Mouse (Mus musculus): ENCODE measurements around the gene Bach2.

The Bach2 gene

DNA sequence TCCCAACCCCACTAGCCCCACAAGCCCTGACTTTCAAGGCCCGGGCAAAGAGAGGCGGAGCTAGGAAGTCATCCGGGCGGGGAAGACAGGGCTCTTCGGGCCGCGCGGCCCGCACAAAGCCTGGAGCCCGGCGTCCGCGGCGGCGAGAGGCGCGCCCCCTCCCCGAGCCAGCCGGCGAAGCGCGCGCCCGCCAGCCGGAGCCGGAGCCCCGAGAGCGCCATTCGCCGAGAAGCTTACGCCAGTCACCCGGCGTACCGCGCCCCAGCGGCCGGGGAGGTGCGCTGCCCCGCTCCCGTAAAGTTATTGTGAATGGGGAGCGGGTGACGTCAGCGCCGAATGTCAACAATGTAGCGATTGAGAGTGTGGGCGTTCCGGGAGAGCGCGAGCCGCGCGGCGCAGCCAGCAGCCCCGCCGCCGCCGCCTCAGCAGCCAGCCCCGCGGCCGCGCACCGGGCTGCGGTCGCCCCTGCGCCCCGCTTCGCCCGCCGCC lies at the start of gene Bach2:
TSS of gene Bach2 (plus strand) at position 439 of the 489 bp plus-strand sequence.
- DNase-seq = peak; percentile 90

DNA sequence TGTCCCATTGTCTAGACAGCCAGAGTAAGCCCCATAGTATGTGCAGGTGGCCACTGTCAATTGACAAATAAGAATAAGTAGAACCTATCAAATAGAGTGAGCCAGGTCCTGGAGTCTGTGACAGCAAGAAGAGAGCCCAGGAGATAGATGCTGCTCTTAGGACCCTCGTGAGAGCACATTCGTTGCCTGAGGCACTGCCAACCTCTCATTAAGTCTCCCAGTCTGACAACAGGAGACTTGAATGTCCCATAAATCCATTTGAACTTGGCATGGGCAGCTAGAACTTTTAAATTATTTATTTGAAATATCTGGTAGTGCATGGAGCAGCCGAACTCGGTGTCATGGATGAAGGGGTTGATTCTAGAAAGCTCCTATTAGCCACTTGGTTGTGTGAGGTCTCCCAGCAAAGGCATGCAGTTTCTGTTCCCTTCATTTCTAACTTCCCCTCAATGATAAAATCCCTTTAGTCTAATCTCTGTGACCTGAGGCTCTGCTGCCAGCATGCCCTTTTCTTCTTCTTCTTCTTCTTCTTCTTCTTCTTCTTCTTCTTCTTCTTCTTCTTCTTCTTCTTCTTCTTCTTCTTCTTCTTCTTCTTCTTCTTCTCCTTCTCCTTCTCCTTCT lies 49.1 kb upstream of the Bach2 start:
- no peak for DNase-seq

DNA sequence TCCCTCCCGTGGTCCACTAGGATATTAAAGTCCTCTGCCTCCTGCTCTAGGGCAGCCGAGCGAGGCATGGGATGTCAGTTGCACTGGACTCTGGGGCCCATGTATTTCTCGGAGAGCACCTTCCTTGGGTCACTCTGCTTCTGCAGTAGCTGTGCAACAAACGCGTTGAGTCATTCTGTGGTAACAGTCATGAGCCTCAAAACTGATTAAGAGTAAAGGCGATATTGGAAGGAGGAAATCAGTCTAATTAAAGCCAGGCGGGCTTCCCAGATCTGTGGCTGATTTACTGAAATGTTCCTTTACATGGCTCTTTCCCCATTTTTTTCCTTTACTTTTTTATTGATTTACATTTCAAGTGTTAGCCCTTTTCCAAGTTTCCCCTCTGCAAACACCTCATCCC lies 48.1 kb upstream of the Bach2 start:
- DNase-seq = no peak

DNA sequence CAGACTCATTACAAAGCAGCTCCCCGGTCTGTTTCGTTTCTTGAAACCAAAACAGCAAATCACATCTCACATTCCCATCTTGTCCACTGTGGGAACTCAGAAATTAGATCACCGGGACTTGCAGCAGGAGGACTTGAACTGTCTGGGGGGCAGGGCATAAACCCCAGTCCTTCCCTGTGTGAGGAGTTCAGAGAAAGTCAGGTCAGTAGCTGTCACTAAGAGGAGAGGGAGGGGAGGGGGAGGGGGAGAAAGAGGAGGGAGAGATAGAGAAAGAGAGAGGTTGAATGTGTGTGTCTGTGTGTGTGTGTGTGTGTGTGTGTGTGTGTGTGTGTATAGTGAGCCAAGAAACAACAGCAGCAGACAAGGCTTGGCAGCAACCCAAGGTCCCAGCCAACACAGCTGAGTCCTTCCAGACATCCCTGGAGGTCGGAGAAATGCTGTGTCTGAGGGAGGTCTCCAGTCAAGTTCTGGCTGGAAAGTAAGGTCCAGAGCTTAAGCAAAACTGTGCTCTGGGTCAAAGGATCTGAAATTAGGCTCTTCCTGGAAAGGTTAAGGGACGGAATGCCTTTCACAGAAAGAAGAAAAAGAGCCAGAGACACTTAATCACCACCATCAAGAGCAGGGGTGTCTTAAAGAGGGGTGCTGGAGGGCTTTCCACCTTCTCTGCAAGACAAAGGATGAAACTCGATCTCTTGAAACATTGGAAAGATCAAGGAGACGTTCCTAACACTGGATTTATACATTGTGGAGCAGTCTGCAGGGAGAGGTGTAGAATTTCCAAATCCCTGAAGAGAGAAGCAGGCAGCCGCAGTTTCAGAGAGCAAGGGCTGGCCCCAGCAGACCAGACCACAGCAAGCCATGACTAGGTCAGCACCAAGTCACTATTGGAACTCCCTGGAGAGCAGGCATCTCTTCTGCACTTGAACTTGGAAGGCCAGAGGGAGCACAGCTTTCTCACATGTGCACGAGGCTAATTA lies 42.4 kb upstream of the Bach2 start:
- no peak for DNase-seq

DNA sequence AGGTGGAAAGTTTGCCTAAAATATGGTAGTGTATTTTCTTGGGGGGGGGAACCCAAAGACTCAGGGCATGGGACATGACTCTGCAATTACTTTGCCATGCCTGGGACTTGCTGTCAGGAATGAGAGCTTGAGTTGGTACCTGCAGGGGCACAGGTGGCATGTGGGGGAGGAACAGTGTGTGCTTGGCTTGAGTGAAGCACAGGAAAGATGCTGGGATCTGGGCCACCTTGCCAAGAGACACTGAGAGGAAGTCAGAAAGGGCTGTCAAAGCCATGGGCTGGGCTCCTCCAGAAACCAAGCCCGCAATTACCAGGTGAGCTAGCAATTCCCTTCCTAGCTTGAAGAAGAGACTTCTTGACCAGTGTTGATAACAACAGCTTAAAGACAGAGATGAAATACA lies 40.6 kb upstream of the Bach2 start:
- DNase-seq = no peak

DNA sequence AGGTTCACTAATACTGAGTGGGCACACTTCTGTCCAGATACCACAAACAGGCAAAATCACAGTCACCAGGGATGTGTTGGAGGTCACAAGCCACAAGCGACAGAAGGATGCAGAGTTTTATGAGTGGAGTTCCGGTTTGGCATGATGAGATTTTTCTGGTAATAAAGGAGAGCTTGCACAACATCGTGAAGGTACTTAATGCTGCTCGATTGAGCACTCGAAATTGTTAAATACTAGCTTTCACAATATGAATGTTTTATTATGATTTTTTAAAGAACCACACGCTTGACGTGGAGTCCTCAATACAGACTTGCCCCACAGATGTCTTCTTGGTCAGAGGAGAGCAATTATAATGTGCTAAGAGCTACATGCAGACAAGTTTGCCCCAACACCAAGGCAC lies 40.0 kb upstream of the Bach2 start:
- no peak for DNase-seq

DNA sequence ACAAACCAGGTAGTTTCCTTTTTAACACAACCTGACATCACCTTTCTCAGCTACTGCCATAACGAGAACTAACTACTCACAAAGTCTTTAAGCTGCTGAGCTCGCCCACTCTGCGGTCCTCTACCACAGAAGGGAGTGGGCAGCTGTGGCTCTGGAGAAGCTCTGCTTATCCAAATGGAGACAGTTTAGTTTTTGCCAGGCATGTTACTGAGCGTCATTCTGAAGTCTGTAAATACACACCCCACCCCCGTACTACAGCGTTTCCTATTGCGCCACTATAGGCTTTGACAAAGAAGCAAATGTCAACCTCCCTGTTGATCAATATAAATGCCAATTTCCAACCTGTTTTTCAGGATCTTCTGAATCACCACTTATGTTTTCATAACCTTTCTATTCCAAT lies 39.4 kb upstream of the Bach2 start:
- peak; percentile 69 for DNase-seq

DNA sequence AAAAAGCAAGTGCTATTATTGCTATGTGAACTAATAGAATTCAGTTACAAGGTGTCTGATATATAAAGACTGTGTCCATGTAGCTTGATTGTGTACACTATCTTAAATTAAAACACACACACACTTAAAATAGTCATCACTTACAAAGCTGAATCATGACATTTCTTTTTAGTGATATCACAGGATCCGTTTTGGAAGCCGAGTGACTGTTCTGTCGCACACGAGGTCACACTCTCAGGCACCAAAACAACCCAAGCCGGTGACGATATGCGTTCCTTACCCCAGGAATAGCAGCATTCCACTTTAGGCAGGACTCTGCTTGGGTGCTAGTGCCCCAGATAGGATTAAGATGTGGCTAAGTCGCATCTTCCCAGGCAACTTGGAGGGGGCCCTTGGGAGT lies 37.5 kb upstream of the Bach2 start:
- no peak for DNase-seq

DNA sequence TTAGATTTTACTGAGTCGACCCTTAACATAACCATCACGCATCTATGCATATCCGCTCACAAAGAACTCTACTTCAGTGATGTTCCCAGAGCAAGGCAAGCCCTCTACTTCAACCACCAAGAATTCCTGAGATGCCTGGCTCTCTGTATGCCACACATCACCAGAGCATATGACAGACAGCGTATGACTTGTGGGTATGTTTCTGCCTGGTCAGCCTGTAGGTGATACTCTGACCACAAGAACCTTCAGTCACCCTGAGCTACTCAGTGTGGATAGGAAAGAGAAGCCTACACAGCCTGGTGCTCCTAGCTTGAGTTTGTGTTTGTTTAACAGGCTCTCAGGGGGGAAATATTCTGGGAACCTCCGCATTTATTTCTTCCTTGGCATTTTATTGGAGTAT lies 36.2 kb upstream of the Bach2 start:
- DNase-seq = no peak

DNA sequence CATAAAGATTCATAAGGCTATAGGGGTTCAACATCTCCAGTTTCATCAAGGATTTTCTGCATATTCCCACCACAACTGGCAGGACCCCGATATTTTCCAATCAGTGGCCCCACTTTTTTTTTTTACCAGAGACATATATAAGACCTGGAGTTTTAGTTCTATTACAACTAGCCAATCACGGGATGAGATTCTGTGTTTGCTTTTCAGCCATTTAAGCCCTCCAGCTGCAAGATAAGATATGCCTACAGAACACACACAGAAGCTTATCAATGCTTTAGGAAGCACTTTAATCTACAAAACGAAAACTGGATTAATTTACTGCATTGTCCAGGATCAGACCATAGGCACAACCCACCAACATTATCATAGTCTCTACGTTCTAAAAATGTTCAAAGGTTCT lies 33.8 kb upstream of the Bach2 start:
- DNase-seq = no peak

DNA sequence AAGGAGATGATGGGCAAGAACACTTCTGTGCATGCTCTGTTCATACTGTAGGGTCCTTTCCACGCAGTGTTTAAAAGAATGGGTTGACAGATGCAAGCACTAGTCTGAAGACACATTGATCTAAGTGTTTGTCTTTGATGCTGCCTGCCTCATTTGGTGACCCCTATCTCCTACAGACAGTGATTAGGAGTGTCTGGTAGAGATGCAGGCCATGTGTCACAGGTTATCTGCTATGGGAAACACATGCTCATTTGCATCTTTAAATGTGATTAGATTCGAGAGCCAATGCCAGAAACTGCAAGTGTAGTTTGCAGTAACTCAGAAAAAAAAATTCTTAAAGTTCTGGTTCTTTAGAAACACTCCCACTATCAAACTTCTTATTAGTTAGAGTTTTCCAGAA lies 32.8 kb upstream of the Bach2 start:
- DNase-seq = no peak

DNA sequence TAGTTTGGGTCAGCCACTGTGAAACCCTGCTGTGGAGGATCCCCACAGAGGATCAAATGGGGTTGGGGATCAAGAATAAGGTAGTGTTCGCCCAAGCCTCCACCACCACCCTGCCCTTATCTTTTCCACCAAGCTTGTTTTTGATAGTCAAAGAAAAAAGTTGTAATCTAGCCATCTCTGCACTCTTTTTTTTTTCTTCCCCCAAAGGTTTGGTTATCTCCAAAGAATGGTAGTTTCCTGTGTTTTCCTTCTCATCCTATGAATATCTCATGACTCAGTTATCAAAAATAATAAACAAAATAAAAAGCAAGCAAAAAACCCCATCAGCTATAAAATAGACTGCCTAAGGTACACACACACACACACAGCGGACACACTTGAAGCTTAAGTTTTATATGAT lies 28.6 kb upstream of the Bach2 start:
- DNase-seq = no peak

DNA sequence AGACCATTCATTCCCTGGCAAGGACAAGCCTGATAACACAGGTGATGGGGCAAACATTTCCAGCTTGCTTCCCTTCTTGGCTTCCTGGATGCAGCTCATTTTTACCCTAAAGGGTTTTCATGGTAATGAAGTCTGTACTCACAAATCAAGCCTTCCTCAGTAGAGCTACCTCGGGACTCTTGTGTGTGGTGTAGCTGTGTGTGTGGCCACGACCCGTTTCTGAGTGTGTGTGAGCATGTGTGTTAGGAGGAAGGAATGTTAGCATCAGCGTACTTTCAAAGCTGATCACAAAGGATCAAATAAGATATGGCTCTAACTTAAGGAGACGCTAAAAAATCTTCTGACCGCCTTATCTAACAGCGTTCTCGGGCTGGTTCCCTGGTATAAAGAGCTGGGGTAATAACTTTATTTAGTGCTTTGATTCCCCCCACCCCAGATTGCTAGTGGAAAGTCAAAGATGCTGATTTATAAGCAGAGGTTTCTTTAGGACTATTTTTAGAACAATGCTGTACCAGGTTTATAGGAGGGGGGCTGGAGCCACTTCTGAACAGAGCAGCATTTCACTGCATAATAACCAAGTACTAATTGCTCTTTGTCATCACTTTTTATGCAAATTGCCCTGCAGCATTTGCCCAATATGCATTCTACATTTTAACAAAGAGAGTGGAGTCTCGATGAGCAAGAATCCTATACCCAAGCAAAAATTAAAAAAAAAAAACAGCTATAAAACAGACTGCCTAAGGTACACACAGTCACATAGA lies 28.0 kb upstream of the Bach2 start:
- DNase-seq = no peak

DNA sequence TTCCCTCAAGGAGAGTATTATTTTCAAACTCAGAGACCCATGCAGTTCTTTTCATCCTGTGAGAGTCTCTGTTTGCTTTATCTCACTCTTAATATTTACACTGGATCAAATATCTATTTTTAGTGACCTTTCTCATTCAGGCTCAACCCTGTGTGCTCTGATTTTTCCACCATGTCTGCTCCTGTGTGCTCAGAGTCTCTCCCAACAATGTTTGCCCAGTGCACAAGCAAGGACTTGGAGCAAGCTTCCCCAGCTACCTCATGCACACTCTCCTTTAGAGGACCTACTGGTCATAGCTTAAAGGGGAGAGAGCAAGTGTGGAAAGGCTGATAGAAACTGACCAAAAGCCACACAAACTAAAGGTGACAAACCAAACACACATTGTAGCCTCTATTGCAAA lies 26.0 kb upstream of the Bach2 start:
- no peak for DNase-seq

DNA sequence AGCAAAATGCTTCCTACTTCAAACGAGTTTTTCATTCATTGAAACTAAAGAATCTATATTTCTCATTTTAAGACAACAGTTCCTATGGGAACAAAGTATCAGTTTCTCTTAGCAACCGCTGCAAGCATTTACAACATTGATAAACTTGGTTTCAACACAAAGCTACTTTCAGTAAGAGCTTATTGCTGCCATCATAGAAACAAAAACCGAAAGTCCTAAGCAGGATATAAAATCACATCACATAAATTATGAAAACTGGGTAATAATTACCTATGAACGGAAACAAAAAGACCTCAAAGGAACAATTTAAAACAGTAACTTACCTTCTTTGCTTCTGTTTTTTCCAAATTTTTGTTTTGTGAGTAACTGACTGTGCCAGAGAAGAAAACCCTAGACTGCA lies 22.1 kb upstream of the Bach2 start:
- DNase-seq = no peak

DNA sequence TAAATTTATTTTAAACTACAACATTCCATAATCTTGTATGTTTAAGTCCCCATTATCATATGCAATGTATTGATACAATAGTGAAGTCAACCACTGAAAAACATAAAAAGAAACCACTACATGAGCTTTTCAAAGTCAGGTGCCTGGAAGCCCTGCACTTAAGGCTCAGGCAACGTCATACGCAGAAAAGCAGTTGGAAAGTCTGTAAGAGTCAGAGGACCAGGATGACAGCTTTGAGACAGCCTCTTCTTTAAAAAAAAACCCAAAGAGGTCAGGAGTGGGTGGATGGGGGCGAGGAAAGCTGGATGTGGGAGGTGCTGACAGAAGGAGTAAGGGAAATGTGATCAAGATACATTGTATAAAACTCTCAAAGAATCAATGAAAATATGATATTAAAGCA lies 21.6 kb upstream of the Bach2 start:
- DNase-seq = no peak

DNA sequence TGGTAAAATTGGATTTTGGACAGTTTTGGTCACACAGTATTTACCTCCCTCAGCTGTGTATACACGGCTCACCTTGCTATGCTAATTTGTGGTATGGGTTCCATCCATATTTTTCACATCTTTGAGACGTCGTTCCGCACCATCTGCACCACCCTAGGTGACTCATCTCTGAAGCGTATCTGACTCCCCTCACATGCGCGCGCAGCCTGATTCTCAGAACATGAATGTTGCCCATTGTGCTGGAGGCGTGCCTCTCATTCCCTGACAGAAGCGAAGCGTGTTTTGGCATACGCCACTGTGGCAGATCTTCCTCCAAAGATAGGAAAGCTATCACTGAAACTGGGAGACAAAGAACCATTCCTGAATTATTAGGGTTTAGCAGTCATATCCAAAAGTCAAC lies 21.0 kb upstream of the Bach2 start:
- peak; percentile 68 for DNase-seq

DNA sequence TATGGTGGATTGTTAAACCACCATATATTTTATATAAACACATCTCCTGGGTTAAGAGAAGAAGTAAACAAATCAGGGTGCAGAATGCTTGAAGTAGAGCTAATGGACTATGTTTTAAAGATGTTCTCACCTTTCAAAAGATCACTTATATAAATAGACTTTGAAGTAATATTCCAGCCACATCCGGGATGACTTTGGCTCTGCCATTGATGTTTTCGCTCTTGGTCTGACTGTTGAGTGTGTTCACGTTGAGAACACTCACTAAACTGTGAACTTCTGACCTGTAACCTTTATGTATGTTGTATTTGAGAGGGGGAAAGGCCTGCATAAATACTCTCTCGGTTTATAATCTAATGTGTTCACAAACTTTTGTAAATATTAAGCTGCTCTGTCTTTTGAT lies 20.2 kb upstream of the Bach2 start:
- no peak for DNase-seq

DNA sequence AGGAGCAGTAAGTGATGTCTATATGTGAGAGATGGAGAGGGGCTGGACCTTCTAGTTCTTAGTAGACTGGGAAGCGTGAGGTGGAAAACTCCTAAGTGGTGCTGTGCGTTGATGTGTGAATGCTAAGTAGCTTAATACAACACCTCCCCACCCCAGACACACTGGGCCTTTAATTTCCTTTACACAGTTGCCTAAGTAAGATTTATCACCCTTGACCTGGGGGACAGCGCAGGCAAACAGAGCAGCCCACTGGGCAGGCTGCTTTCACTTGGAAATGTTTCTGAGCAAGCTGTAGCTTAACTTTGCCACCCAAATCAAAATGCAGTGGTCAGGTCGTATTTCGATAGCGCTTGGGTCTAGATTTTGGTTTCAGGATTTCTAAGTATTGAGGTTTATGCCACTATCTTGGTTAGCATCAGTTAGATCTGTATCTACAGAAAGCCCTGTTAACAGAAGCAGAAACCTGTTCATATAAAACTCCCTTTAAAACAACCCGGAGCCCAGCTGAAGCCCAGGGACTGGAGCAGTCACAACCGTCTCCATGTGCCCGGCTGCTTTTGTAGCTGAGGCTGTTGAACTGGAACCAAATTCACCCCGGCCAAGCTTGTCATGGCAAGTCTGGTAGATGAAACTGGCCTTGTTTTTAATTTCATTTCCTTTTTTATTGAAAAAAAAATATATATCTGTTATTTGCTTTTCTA lies 19.0 kb upstream of the Bach2 start:
- no peak for DNase-seq

DNA sequence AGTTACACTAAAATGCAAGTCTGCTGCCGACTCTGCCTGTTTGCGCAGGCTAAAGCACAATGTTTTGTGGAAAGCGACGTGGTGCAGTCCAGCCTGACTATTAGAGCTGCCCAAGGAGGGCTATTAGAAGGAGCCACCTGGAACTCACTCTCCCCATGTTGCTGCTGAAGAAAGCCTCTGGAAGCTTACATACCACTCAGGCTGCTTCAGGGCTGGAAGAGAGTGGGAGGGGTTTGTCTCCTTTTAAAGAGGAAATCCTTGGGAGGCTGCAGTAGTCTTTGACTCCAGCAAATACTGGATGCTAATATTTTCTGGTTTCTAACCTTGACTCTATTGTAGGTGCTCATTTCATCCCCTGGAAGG lies 18.5 kb upstream of the Bach2 start:
- no peak for DNase-seq

DNA sequence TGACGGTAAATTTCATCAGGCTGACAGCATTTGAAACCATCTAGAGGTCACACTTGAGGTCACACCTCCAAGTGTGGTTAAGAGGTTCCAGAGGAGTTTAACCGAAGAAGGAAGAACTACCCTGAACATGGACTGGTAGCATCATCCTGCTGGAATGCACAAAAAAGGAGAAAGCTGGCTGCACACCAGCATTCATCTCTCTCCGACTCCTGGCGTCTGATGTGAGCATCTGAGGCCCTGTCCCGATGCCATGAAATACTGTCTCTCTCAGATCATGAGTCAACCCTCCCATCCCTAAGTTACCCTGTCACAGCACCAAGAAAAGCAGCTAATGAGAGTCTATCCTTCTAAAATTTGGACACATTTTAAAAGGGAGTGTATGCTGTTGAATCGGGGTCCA lies 17.6 kb upstream of the Bach2 start:
- no peak for DNase-seq

DNA sequence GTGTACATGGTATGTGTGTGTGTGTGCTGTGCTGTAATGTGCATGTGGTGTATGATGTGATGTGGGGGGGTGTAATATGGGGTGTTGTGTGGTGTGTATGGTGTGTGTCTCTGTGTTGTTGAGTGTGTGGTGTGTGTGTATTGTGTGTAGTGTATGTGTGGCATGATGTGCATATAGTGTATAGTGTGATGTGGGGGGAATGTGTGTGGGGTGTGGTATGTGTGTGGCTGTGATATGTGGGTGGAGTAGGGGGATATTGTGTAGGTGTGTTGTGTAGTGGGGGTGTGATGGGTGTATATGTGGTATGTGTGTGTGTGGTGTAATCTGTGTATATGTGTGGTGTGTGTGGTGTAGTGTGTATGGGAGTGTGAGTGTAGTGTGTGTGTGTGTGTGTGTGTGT lies 15.0 kb upstream of the Bach2 start:
- DNase-seq = no peak

DNA sequence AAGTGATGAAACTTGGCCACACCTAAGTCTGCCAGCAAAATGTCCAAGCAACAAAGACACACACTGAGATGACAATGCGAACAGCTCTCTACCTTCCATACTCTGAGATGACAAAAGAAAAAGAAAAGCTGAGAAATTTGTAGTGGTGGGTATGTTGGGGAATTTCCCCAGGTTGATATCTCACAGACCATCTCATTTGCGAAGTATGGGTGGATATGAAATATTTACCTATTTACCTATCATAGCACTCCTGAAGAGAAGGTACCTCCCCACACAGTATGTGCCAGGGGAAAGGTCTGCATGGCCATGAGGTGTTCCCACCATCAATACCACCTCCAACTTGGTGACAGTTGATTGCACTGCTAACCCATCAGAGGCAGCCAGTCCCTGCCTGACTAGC lies 13.4 kb upstream of the Bach2 start:
- no peak for DNase-seq
